Mouse (Mus musculus): ENCODE measurements around the gene Gm13278.
"Not testable (repeated sequence)": the region's sequence is repeated elsewhere in the genome, so short reads cannot be mapped to it uniquely, and the experiment has no call there.

Gm13278 gene

GRCm38 (mm10) chr4:88793936-88794675 is 2.8 kb downstream of the Gm13278 start, which contains the start of gene Gm13275:
Gene Gm13275 (plus strand): TSS chr4:88794487.
- DNase-seq: peak; percentile 49 to 74

- DNase-seq: not testable (repeated sequence)
Observed at GRCm38 (mm10) chr4:88797097-88797496, 5.7 kb downstream of the Gm13278 start, which contains the start of gene Gm13279. Gene Gm13279 (plus strand): TSS chr4:88797397.

DNA sequence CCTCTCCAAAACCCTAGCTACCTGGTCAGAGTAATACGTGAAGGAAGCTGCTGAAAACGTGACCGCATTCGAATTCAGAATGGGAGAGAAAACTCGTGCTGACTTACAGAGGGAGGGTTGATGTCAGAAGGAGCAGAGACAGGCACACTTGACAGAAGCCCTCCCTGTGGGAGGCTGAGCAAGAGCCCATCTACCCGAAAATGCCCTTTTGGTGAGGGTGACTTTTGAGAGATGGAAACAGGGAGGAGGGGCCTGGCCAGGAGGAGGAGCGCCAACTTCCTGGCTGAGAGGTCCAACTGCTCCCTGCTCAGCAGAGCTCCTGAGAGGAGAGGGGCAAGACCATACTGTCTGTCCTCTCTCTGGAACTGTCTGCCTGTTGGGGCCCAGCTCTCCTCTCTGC is 8.0 kb downstream of the Gm13278 start, which contains the start of gene Gm13285:
TSS of gene Gm13285 (plus strand) at position 301 of the 400 bp plus-strand sequence.
- not testable (repeated sequence) for DNase-seq

- DNase-seq: not testable (repeated sequence)
Observed at GRCm38 (mm10) chr4:88802954-88803353, 11.6 kb downstream of the Gm13278 start, which contains the start of gene Gm13287. Gene Gm13287 (plus strand): TSS chr4:88803254.

DNA sequence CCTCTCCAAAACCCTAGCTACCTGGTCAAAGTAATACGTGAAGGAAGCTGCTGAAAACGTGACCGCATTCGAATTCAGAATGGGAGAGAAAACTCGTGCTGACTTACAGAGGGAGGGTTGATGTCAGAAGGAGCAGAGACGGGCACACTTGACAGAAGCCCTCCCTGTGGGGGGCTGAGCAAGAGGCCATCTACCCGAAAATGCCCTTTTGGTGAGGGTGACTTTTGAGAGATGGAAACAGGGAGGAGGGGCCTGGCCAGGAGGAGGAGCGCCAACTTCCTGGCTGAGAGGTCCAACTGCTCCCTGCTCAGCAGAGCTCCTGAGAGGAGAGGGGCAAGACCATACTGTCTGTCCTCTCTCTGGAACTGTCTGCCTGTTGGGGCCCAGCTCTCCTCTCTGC is 13.9 kb downstream of the Gm13278 start, which contains the start of gene Gm13288:
TSS of gene Gm13288 (plus strand) at position 301 of the 400 bp plus-strand sequence.
- not testable (repeated sequence) for DNase-seq

DNA sequence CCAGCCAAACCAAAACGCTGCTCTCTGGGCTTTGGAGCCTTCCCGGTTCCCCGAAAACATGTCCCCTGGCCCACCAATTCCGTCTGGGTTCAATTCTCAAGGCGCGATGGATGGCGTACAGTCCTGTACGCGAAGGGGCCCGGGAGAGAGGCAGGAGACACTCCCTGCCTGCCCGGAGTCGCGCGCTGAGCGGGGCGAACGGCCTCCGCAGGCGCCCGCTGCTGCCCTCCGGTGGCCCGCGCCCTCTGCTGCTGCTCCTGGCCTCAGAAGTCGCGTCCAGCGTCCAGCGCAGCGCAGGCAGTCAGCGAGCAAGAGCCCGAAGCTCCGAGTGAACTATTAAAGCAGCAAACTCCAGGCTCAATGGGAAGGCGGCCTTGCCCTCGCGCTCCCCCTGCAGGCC is 14.4 kb downstream of the Gm13278 start:
- DNase-seq: peak; percentile 21 to 36

GRCm38 (mm10) chr4:88815928-88816327 is 24.6 kb downstream of the Gm13278 start, which contains the start of gene Ifna7:
Gene Ifna7 (plus strand): TSS chr4:88816228.
- DNase-seq: no peak

DNA sequence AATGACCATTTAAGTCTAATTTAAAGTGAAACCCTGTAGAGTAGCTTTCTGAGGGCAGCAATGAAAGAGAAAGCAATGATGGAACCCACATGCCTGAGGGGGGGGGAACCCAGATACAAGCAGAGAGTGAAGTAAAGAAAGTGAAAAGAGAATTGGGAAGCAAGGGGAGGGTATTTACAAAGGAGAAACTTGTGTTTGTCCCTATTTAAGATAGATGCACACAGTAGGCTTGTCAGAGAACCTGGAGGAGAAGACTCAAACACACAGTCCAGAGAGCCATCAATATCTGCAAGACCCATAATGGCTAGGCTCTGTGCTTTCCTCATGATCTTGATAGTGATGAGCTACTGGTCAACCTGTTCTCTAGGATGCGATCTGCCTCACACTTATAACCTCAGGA is 28.3 kb downstream of the Gm13278 start, which contains the start of gene Ifna11:
TSS of gene Ifna11 (plus strand) at position 301 of the 400 bp plus-strand sequence.
- DNase-seq: no peak

DNA sequence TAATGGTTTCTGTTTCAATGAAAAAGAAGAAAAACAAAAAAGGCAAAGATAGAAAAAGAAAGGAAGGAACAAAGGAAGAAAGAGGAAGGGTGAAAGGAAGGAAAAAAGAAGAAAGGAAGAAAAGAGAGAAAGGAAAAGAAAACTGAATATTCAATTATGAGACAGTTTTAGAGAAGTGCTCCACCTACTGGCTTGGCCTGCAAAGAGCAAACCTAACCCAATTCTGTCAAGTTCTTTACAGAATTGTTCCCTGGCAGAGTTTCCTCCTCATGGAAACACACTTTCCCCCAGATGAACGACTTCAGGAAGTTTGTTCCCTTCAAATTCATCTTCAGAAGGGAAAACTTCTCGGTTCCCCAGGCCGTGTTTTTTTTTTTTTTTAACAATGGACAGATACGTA is 31.6 kb downstream of the Gm13278 start:
- peak; percentile 5 to 17 for DNase-seq

- DNase-seq: not testable (repeated sequence)
Observed at GRCm38 (mm10) chr4:88827116-88827515, 35.8 kb downstream of the Gm13278 start, which contains the start of gene Ifna6. Gene Ifna6 (plus strand): TSS chr4:88827416.

DNA sequence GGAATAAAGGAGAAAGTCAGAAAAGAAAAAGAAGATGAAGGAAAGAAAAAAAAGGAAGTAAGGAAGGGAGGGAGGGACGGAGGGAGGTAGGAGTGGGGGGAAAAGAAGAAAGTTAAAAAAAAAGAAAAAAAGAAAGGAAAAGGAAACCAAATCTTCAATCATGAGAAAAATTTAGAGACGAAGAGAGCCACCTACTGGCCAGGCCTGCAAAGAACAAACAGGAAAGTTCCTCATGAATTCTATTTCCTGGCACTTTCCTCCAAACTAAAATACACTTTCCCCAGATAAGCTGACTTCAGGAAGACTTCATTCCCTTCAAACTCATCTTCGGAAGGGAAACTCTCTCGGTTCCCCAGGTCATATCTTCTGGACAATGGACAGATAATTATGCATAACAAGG is 39.2 kb downstream of the Gm13278 start:
- peak; percentile 20 to 23 for DNase-seq

DNA sequence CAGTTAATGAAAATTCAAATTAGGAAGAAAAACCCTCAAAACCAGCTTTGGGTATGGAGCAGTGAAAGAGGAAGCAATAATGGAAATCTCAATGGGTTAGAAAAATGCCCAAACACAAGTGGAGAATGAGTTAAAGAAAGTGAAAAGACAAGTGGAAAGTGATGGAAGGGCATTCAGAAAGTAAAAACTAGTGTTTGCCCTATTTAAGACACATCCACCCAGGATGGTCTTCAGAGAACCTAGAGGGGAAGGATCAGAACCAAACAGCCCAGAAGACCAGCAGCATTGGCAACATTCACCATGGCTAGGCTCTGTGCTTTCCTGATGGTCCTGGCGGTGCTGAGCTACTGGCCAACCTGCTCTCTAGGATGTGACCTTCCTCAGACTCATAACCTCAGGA is 43.9 kb downstream of the Gm13278 start, which contains the start of gene Ifna5:
TSS of gene Ifna5 (plus strand) at position 301 of the 400 bp plus-strand sequence.
- not testable (repeated sequence) for DNase-seq

GRCm38 (mm10) chr4:88838828-88839227 is 47.5 kb downstream of the Gm13278 start:
- DNase-seq: peak in 1 of 2 experiments; percentile 3

- no peak for DNase-seq
Observed at GRCm38 (mm10) chr4:88840058-88840457, 48.7 kb downstream of the Gm13278 start.

DNA sequence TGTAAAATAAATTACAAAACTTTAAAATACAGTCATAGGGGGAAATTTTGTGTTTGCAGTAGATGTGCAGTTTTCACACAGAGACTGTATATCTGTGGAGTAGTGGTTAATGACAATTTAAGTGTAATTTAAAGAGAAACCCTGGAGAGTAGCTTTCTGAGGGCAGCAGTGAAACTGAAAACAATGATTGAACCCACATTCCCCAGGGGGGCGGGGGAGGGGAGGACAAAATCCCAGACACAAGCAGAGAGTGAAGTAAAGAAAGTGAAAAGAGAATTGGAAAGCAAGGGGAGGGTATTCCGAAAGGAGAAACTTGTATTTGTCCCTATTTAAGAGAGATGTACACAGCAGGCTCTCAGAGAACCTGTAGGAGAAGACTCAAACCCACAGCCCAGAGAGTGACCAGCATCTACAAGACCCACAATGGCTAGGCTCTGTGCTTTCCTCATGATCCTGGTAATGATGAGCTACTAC is 50.1 kb downstream of the Gm13278 start, which contains the start of gene Ifna4:
TSS of gene Ifna4 (plus strand) at position 424 of the 474 bp plus-strand sequence.
- no peak for DNase-seq
